Mouse (Mus musculus): ENCODE results near the gene Map3k5.

- TF ChIP-seq CTCF (IDR thresholded peaks at IDR 0.05; ENCODE audit: control insufficient read depth, insufficient read depth, insufficient replicate concordance, low read depth, low read length): no peak
- TF ChIP-seq POLR2A (IDR thresholded peaks at IDR 0.05; ENCODE audit: control insufficient read depth, low read depth, low read length): no peak
These were observed 13.6 kb downstream of the Map3k5 start for GRCm38 (mm10) chr10:19947901-19948300.

All from testis, adult 2 months (tissue).